Mouse (Mus musculus) hindbrain, postnatal 0 days (tissue): Measurements from ENCODE around the gene Flii. TPM values are rescaled to one million over a fixed set of nuclear protein-coding genes. Genes with fewer than 3 reads are reported as not detected.
A peak's percentile ranks its signal among the peaks of the same experiment; 100 is the strongest.

Source experiments
- ATAC-seq: fragments of 200-750 bp; cut with Nextera tagmentation; 2 replicates; pipeline ENCODE4 v1.8.0; 2017; ENCODE audit warnings: mild to moderate bottlenecking, moderate TSS enrichment, moderate library complexity
- DNase-seq: peaks from one replicate; pipeline ENCODE4 v3.0.0-alpha.2; 2015; ENCODE audit warnings: low spot score
- H3K27ac ChIP-seq: fragments of 300-500 bp; sonication (generic); 2 replicates; pipeline ENCODE4 v1.5.1; 2014; ENCODE audit warnings: mild to moderate bottlenecking
- H3K27me3 ChIP-seq: fragments of 300-500 bp; sonication (generic); 2 replicates; pipeline ENCODE4 v1.6.1; 2014; ENCODE audit warnings: low read length, mixed read lengths; ENCODE audit not compliant: insufficient read depth
- H3K36me3 ChIP-seq: fragments of 300-500 bp; sonication (generic); 2 replicates; pipeline ENCODE4 v1.6.1; 2014; ENCODE audit warnings: low read length, mixed read lengths; ENCODE audit not compliant: insufficient read depth
- H3K4me1 ChIP-seq: fragments of 300-500 bp; sonication (generic); 2 replicates; pipeline ENCODE4 v1.6.1; 2014; ENCODE audit warnings: antibody characterized with exemption, low read length, mixed read lengths; ENCODE audit not compliant: insufficient read depth
- H3K4me2 ChIP-seq: fragments of 300-500 bp; sonication (generic); 2 replicates; pipeline ENCODE4 v1.6.1; 2014; ENCODE audit warnings: low read depth, mild to moderate bottlenecking, low read length, moderate library complexity, mixed read lengths
- H3K4me3 ChIP-seq: fragments of 300-500 bp; sonication (generic); 2 replicates; pipeline ENCODE4 v1.5.1; 2014; ENCODE audit warnings: low read length
- H3K9ac ChIP-seq: fragments of 300-500 bp; sonication (generic); replicated peaks from 2 replicates; pipeline ENCODE4 v1.6.1; 2014; ENCODE audit warnings: mild to moderate bottlenecking, low read length, moderate library complexity, mixed read lengths
- H3K9me3 ChIP-seq: fragments of 300-500 bp; sonication (generic); 2 replicates; pipeline ENCODE4 v1.6.1; 2016; ENCODE audit warnings: low read length, mixed read lengths
- CTCF ChIP-seq: IDR thresholded peaks from 2 replicates; pipeline ENCODE4 v1.5.1; 2016; ENCODE audit warnings: antibody characterized with exemption, control low read depth, low read depth
- WGBS: fragments of 180-500 bp; shearing (Covaris S2); extraction: QIAGEN DNeasy Blood & Tissue Kit; methylation state at CpG from one replicate; pipeline ENCODE4 v1.1.7; 2014; 5-methylcytosine and 5-hydroxymethylcytosine counted together
- polyA plus RNA-seq: library from polyadenylated mRNA; unstranded; fragments of >200 nt; fragmentation: Nextera tagmentation; extraction: Ambion mirVana; gene quantifications from 2 replicates; pipeline ENCODE4 v1.2.1, GENCODE M21; 2015
- total RNA-seq: library from RNA; depleted of rRNA; stranded (reverse); fragments of >200 nt; gene quantifications from 2 replicates; pipeline ENCODE4 v1.2.3, GENCODE M21; 2014

Flii gene
- total and polyA plus RNA-seq, 2 experiments from 2014 or later, result 39.9 to 112 TPM

- H3K27me3 ChIP-seq, result no peaks in the 10 kb centered on the region
- H3K36me3 ChIP-seq, result peaks cover 39% of the 10 kb centered on the region
- ATAC-seq (peak; percentile 10; the same call in 1 of the 2 replicates), DNase-seq (peak; percentile 7)
- peaks cover 14% of the 10 kb centered on the region for H3K4me1 ChIP-seq
- H3K4me3 ChIP-seq, result peak overlapping the region; percentile 91
- 2% methylated on average over 12 of the region's 12 CpGs for WGBS
- H3K4me2 ChIP-seq, result peak overlapping the region; percentile 72
- no peaks in the 10 kb centered on the region for H3K9me3 ChIP-seq
- no peak for TF ChIP-seq CTCF
- peak overlapping the region; percentile 85 for H3K9ac ChIP-seq
- H3K27ac ChIP-seq, result peak overlapping the region; percentile 92
These were observed 503 bp upstream of the Flii start for GRCm38 (mm10) chr11:60727392-60728140.

DNA sequence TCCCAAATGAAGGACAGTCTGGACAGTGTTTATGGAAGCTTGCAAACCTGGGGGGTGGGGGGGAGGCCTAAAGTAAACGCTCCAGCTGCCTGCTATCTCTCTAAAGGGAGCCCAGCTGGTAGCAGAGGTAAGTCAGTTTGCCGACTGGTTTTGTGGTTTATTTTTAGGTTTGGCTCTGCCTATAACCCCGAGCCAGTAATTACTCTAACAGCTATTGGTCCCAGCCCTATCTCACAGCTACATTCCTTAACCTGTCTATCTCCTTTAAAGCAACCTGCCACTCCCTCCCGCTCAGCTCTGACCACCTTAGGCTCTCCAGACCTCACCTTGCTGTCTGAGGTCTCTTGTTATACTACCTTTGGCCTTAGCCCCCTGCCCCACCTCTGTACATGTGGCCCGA, 7.8 kb downstream of the Flii start:
- ATAC-seq (no peak), DNase-seq (no peak)
- no peaks in the 10 kb centered on the region for H3K9me3 ChIP-seq
- no peaks in the 10 kb centered on the region for H3K4me1 ChIP-seq
- H3K27ac ChIP-seq, result no peak overlapping the region
- no peak overlapping the region for H3K4me2 ChIP-seq
- H3K4me3 ChIP-seq, result no peak overlapping the region
- no peak overlapping the region for H3K9ac ChIP-seq
- peaks cover 94% of the 10 kb centered on the region for H3K36me3 ChIP-seq
- no peak for TF ChIP-seq CTCF
- WGBS, result 93% methylated on average over 5 of the region's 5 CpGs
- H3K27me3 ChIP-seq, result no peaks in the 10 kb centered on the region

DNA sequence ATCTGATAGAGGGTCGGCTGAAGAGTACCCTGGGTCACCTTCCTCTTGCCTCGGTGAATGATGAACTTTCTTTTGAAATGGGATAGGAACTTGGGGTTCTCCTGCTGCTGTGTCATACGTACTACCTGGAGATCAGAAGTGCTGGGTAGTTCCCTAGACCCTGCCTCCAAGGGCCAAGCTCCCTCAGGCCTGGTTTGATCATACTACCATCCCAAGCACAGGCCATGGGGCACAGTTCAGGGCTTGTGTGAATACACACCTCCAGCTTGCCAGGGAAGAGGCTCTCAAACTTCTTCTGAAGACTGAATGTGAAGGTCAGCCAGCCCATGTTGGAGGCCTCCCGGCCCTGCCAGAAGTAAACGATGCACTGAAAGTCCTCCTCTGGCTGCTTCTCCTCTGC, 11.2 kb downstream of the Flii start:
- Histone ChIP-seq H3K27me3 (no peaks in the 10 kb centered on the region), H3K4me3 (no peak overlapping the region), H3K36me3 (peaks cover 92% of the 10 kb centered on the region), H3K27ac (no peak overlapping the region), H3K4me1 (no peaks in the 10 kb centered on the region), H3K9me3 (no peaks in the 10 kb centered on the region), H3K9ac (no peak overlapping the region), H3K4me2 (no peak overlapping the region)
- DNase-seq (no peak), ATAC-seq (no peak)
- whole genome bisulfite sequencing, result 86% methylated on average over 5 of the region's 5 CpGs
- no peak for TF ChIP-seq CTCF

- H3K27ac ChIP-seq, result no peak overlapping the region
- H3K27me3 ChIP-seq, result no peaks in the 10 kb centered on the region
- no peak for DNase-seq
- H3K4me3 ChIP-seq, result no peak overlapping the region
- H3K4me2 ChIP-seq, result no peak overlapping the region
- no peak for ATAC-seq
- H3K9me3 ChIP-seq, result no peaks in the 10 kb centered on the region
- WGBS, result 87% methylated on average over 13 of the region's 13 CpGs
- peaks cover 93% of the 10 kb centered on the region for H3K36me3 ChIP-seq
- H3K4me1 ChIP-seq, result no peaks in the 10 kb centered on the region
- H3K9ac ChIP-seq, result no peak overlapping the region
- no peak for TF ChIP-seq CTCF
These were observed 14.3 kb downstream of the Flii start for GRCm38 (mm10) chr11:60712639-60713255.

GRCm38 (mm10) chr11:60712040-60712439, 15.0 kb downstream of the Flii start:
- Histone ChIP-seq H3K4me3 (no peak overlapping the region), H3K27me3 (no peaks in the 10 kb centered on the region), H3K4me1 (no peaks in the 10 kb centered on the region), H3K4me2 (no peak overlapping the region), H3K9ac (no peak overlapping the region), H3K9me3 (no peaks in the 10 kb centered on the region), H3K27ac (no peak overlapping the region), H3K36me3 (peaks cover 96% of the 10 kb centered on the region)
- 93% methylated on average over 18 of the region's 18 CpGs for WGBS
- no peak for TF ChIP-seq CTCF
- no peak for ATAC-seq
- DNase-seq, result no peak

GRCm38 (mm10) chr11:60711218-60711617, 15.8 kb downstream of the Flii start:
- H3K4me2 ChIP-seq, result no peak overlapping the region
- H3K4me3 ChIP-seq, result no peak overlapping the region
- no peaks in the 10 kb centered on the region for H3K27me3 ChIP-seq
- H3K36me3 ChIP-seq, result peaks cover 96% of the 10 kb centered on the region
- no peak overlapping the region for H3K9ac ChIP-seq
- H3K27ac ChIP-seq, result no peak overlapping the region
- TF ChIP-seq CTCF, result no peak
- ATAC-seq, result no peak
- WGBS, result 94% methylated on average over 17 of the region's 17 CpGs
- DNase-seq, result no peak
- no peaks in the 10 kb centered on the region for H3K9me3 ChIP-seq
- no peaks in the 10 kb centered on the region for H3K4me1 ChIP-seq
